In the genomic region with DNA sequence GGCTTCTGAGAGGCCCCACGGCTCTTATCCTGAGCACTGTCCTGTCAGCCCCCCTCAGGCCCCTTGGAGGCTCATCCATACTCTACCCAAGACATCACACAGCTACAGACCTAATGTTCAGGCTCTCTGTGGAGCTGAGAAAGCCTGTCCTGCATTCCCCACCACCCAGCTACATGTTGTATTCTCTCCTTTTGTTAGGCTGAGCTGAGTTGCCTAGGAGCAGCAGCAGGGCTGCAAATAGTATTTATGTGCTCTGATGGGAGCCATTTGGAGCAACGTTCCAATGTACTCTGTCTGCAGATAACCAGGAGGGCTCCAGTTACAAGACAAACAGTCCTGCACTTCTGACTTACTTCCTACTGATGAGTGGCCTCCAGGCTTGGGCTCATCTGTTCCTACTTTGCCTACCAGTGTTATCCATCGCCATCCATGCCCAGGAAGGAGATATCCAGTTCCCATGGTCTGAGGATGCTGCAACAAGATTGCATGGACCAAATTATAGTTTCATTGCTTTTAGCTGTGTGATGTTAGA, we compare ENCODE assay signal across 29 mouse cellular contexts.
DNase-seq lines count a peak whose midpoint lies in the region; ATAC-seq lines count a peak whose summit lies in the region.
"Had no signal": no experiment of that assay in that cellular context is flagged by ENCODE, and none has a peak within 500 bp of the region (broad histone marks: within the 10 kb centered on the region; RNA-seq: fewer than 3 reads in every experiment).

No protein-coding gene starts in this region.

- no peaks in the 10 kb centered on the region for H3K9me3 ChIP-seq in kidney, embryonic 14.5 days (ENCODE audit: control insufficient read depth, low read length)
- no peaks in the 10 kb centered on the region for H3K9me3 ChIP-seq in midbrain, embryonic 11.5 days (ENCODE audit: control insufficient read depth, low read length)
- no peaks in the 10 kb centered on the region for H3K9me3 ChIP-seq in midbrain, embryonic 14.5 days (ENCODE audit: control insufficient read depth, low read length)
- H3K9me3 ChIP-seq in embryonic facial prominence, embryonic 10.5 days = no peaks in the 10 kb centered on the region
- H3K9me3 ChIP-seq: embryonic facial prominence, embryonic 13.5 days; forebrain, embryonic 12.5 days; heart, embryonic 10.5 days; heart, embryonic 15.5 days; limb, embryonic 12.5 days; lung, embryonic 15.5 days; midbrain, embryonic 15.5 days; stomach, embryonic 15.5 days had no signal

- no peaks in the 10 kb centered on the region for H3K27me3 ChIP-seq in kidney, embryonic 14.5 days (ENCODE audit: control insufficient read depth, insufficient read depth, low read length)
- H3K27me3 ChIP-seq in midbrain, embryonic 11.5 days (ENCODE audit: control insufficient read depth, insufficient read depth, low read length) = no peaks in the 10 kb centered on the region
- H3K27me3 ChIP-seq in midbrain, embryonic 14.5 days (ENCODE audit: control insufficient read depth, insufficient read depth, low read length) = no peaks in the 10 kb centered on the region
- no peaks in the 10 kb centered on the region for H3K27me3 ChIP-seq in embryonic facial prominence, embryonic 10.5 days (replicated peaks; ENCODE audit: low read depth, poor library complexity, severe bottlenecking)
- H3K27me3 ChIP-seq: embryonic facial prominence, embryonic 13.5 days; forebrain, embryonic 12.5 days; heart, embryonic 15.5 days; lung, embryonic 15.5 days; midbrain, embryonic 15.5 days; Patski had no signal

- H3K4me3 ChIP-seq in kidney, embryonic 14.5 days (ENCODE audit: low read length) = no peak overlapping the region
- no peak overlapping the region for H3K4me3 ChIP-seq in midbrain, embryonic 11.5 days (ENCODE audit: low read depth, low read length)
- no peak overlapping the region for H3K4me3 ChIP-seq in midbrain, embryonic 14.5 days (replicated peaks; ENCODE audit: low read depth, low read length)
- H3K4me3 ChIP-seq in embryonic facial prominence, embryonic 10.5 days = no peak overlapping the region
- H3K4me3 ChIP-seq: embryonic facial prominence, embryonic 13.5 days; forebrain, embryonic 12.5 days; heart, embryonic 10.5 days; heart, embryonic 15.5 days; layer of hippocampus, adult 2 months; left cerebral cortex, adult 2 months; limb, embryonic 12.5 days; lung, embryonic 15.5 days; midbrain, embryonic 15.5 days; stomach, embryonic 15.5 days had no signal

- DNase-seq in kidney, postnatal 14 days = no peak
- peak; percentile 87 for DNase-seq in midbrain, embryonic 11.5 days (ENCODE audit: low spot score, missing footprints)
- DNase-seq in midbrain, embryonic 14.5 days = no peak
- DNase-seq in embryonic facial prominence, embryonic 10.5 days (ENCODE audit: low spot score) = peak; percentile 61
- DNase-seq in yolk sac, embryonic 10.5 days (ENCODE audit: low spot score) = peak; percentile 11
- DNase-seq in frontal cortex, postnatal 36 days (ENCODE audit: low spot score in 2 of 2) = no peak
- DNase-seq in right cerebral cortex, postnatal 14 days = no peak
- DNase-seq: adrenal gland, postnatal 14 days; cerebellum, adult 11 months; cerebellum, adult 9-10 months; cerebellum, postnatal 36 days; gastrocnemius, postnatal 25 days; heart, adult 11 months; kidney, postnatal 36 days; right cerebral cortex, postnatal 25 days had no signal

- H3K4me1 ChIP-seq in kidney, embryonic 14.5 days (ENCODE audit: control insufficient read depth, insufficient read depth, low read length) = peaks cover 10% of the 10 kb centered on the region; the same call in 1 of the 2 replicates
- no peaks in the 10 kb centered on the region for H3K4me1 ChIP-seq in midbrain, embryonic 11.5 days (ENCODE audit: control insufficient read depth, insufficient read depth, low read length)
- no peaks in the 10 kb centered on the region for H3K4me1 ChIP-seq in midbrain, embryonic 14.5 days (ENCODE audit: control insufficient read depth, insufficient read depth, low read length)
- H3K4me1 ChIP-seq in embryonic facial prominence, embryonic 10.5 days = peaks cover 26% of the 10 kb centered on the region
- H3K4me1 ChIP-seq: heart, embryonic 15.5 days; midbrain, embryonic 15.5 days had no signal

- no peak overlapping the region for H3K9ac ChIP-seq in kidney, embryonic 14.5 days (ENCODE audit: low read depth, low read length)
- no peak overlapping the region for H3K9ac ChIP-seq in midbrain, embryonic 11.5 days (ENCODE audit: low read length)
- no peak overlapping the region for H3K9ac ChIP-seq in midbrain, embryonic 14.5 days (replicated peaks; ENCODE audit: low read length)
- H3K9ac ChIP-seq: embryonic facial prominence, embryonic 13.5 days; forebrain, embryonic 12.5 days; heart, embryonic 15.5 days; hindbrain, embryonic 14.5 days; limb, embryonic 12.5 days; lung, embryonic 15.5 days; midbrain, embryonic 15.5 days; stomach, embryonic 15.5 days had no signal

- ATAC-seq in kidney, embryonic 14.5 days (ENCODE audit: low FRiP score, low TSS enrichment) = peak; percentile 78; the same call in 1 of the 2 replicates
- ATAC-seq in midbrain, embryonic 11.5 days (ENCODE audit: low FRiP score) = no peak
- ATAC-seq in midbrain, embryonic 14.5 days (ENCODE audit: low FRiP score, low TSS enrichment) = no peak
- ATAC-seq: intestine, postnatal 0 days; midbrain, embryonic 15.5 days; Patski had no signal

- H3K4me2 ChIP-seq in kidney, embryonic 14.5 days (replicated peaks; ENCODE audit: low read depth, low read length) = no peak overlapping the region
- H3K4me2 ChIP-seq in midbrain, embryonic 11.5 days = no peak overlapping the region
- H3K4me2 ChIP-seq in midbrain, embryonic 14.5 days (ENCODE audit: low read length) = no peak overlapping the region
- H3K4me2 ChIP-seq: embryonic facial prominence, embryonic 13.5 days; forebrain, embryonic 12.5 days; heart, embryonic 15.5 days; hindbrain, embryonic 14.5 days; limb, embryonic 12.5 days; lung, embryonic 15.5 days; midbrain, embryonic 15.5 days; stomach, embryonic 15.5 days had no signal

- 17% methylated on average over 3 of the region's 3 CpGs for WGBS in kidney, embryonic 14.5 days
- WGBS in midbrain, embryonic 11.5 days = 54% methylated on average over 3 of the region's 3 CpGs
- 68% methylated on average over 3 of the region's 3 CpGs for WGBS in midbrain, embryonic 14.5 days
- WGBS in embryonic facial prominence, embryonic 10.5 days = 34% methylated on average over 3 of the region's 3 CpGs

- no peak overlapping the region for H3K27ac ChIP-seq in kidney, embryonic 14.5 days (ENCODE audit: low read depth, low read length)
- no peak overlapping the region for H3K27ac ChIP-seq in midbrain, embryonic 11.5 days (ENCODE audit: low read depth, low read length)
- H3K27ac ChIP-seq in midbrain, embryonic 14.5 days (replicated peaks; ENCODE audit: low read depth, low read length) = no peak overlapping the region
- H3K27ac ChIP-seq in embryonic facial prominence, embryonic 10.5 days (replicated peaks) = peak overlapping the region; percentile 73
- H3K27ac ChIP-seq: embryonic facial prominence, embryonic 13.5 days; forebrain, embryonic 12.5 days; heart, embryonic 10.5 days; heart, embryonic 15.5 days; hindbrain, embryonic 14.5 days; layer of hippocampus, adult 2 months; left cerebral cortex, adult 2 months; limb, embryonic 12.5 days; lung, embryonic 15.5 days; midbrain, embryonic 15.5 days; stomach, embryonic 15.5 days had no signal

- H3K36me3 ChIP-seq in kidney, embryonic 14.5 days (ENCODE audit: control insufficient read depth, insufficient read depth, low read length) = no peaks in the 10 kb centered on the region
- no peaks in the 10 kb centered on the region for H3K36me3 ChIP-seq in midbrain, embryonic 11.5 days (ENCODE audit: control insufficient read depth, insufficient read depth, low read length)
- H3K36me3 ChIP-seq in midbrain, embryonic 14.5 days (ENCODE audit: control insufficient read depth, insufficient read depth, low read length) = no peaks in the 10 kb centered on the region
- H3K36me3 ChIP-seq in embryonic facial prominence, embryonic 10.5 days (replicated peaks) = no peaks in the 10 kb centered on the region
- H3K36me3 ChIP-seq: embryonic facial prominence, embryonic 13.5 days; forebrain, embryonic 12.5 days; heart, embryonic 10.5 days; heart, embryonic 15.5 days; limb, embryonic 12.5 days; lung, embryonic 15.5 days; midbrain, embryonic 15.5 days; stomach, embryonic 15.5 days had no signal

Comparison
In these comparisons a context has a peak if more than half of its experiments do, and no peak if none do; other contexts are left out.
1. DNase-seq: peak in midbrain, embryonic 11.5 days (single experiment), embryonic facial prominence, embryonic 10.5 days (single experiment) and yolk sac, embryonic 10.5 days (single experiment); none in kidney, postnatal 14 days (single experiment), midbrain, embryonic 14.5 days (single experiment), frontal cortex, postnatal 36 days (0 of 2) and right cerebral cortex, postnatal 14 days (single experiment).